Mouse (Mus musculus) heart, embryonic 11.5 days (tissue): ENCODE measurements around the gene Msh4. TPM values are rescaled to one million over a fixed set of nuclear protein-coding genes. Genes with fewer than 3 reads are reported as not detected.
A peak's percentile ranks its signal among the peaks of the same experiment; 100 is the strongest.
"Not testable (repeated sequence)": the region's sequence is repeated elsewhere in the genome, so short reads cannot be mapped to it uniquely, and the experiment has no call there.

Source experiments
- ATAC-seq: fragments of 200-750 bp; cut with Nextera tagmentation; replicated peaks from 2 replicates; pipeline ENCODE4 v1.8.0; 2017; ENCODE audit warnings: moderate library complexity; ENCODE audit not compliant: insufficient number of reproducible peaks, low FRiP score, low TSS enrichment
- H3K27ac ChIP-seq: fragments of 300-500 bp; sonication (generic); 2 replicates; pipeline ENCODE4 v1.5.1; 2014; ENCODE audit warnings: mild to moderate bottlenecking, low read depth, low read length
- H3K27me3 ChIP-seq: fragments of 300-500 bp; sonication (generic); 2 replicates; pipeline ENCODE4 v1.6.1; 2014; ENCODE audit warnings: mild to moderate bottlenecking, low read length, mixed read lengths; ENCODE audit not compliant: control insufficient read depth, insufficient read depth
- H3K36me3 ChIP-seq: fragments of 300-500 bp; sonication (generic); 2 replicates; pipeline ENCODE4 v1.6.1; 2014; ENCODE audit warnings: mild to moderate bottlenecking, low read length, moderate library complexity, mixed read lengths; ENCODE audit not compliant: control insufficient read depth, insufficient read depth
- H3K4me1 ChIP-seq: fragments of 300-500 bp; sonication (generic); 2 replicates; pipeline ENCODE4 v1.6.1; 2014; ENCODE audit warnings: low read length; ENCODE audit not compliant: control insufficient read depth, insufficient read depth
- H3K4me2 ChIP-seq: fragments of 300-500 bp; sonication (generic); 2 replicates; pipeline ENCODE4 v1.6.1; 2014; ENCODE audit warnings: mild to moderate bottlenecking, moderate library complexity
- H3K4me3 ChIP-seq: fragments of 300-500 bp; sonication (generic); 2 replicates; pipeline ENCODE4 v1.5.1; 2014; ENCODE audit warnings: low read depth, low read length
- H3K9ac ChIP-seq: fragments of 300-500 bp; sonication (generic); 2 replicates; pipeline ENCODE4 v1.6.1; 2014; ENCODE audit warnings: mild to moderate bottlenecking, low read depth, low read length, moderate library complexity
- H3K9me3 ChIP-seq: fragments of 300-500 bp; sonication (generic); replicated peaks from 2 replicates; pipeline ENCODE4 v1.6.1; 2016; ENCODE audit warnings: low read length; ENCODE audit not compliant: control insufficient read depth
- WGBS: fragments of 180-500 bp; shearing (Covaris S2); extraction: QIAGEN DNeasy Blood & Tissue Kit; methylation state at CpG from one replicate; pipeline ENCODE4 v1.1.7; 2014; ENCODE audit not compliant: insufficient replicate concordance; 5-methylcytosine and 5-hydroxymethylcytosine counted together
- polyA plus RNA-seq: library from polyadenylated mRNA; unstranded; fragments of >200 nt; fragmentation: Nextera tagmentation; extraction: Ambion mirVana; gene quantifications from 2 replicates; pipeline ENCODE4 v1.2.1, GENCODE M21; 2014

The Msh4 gene
- polyA plus RNA-seq, 1 experiment from 2014 or later = 0.09 TPM

DNA sequence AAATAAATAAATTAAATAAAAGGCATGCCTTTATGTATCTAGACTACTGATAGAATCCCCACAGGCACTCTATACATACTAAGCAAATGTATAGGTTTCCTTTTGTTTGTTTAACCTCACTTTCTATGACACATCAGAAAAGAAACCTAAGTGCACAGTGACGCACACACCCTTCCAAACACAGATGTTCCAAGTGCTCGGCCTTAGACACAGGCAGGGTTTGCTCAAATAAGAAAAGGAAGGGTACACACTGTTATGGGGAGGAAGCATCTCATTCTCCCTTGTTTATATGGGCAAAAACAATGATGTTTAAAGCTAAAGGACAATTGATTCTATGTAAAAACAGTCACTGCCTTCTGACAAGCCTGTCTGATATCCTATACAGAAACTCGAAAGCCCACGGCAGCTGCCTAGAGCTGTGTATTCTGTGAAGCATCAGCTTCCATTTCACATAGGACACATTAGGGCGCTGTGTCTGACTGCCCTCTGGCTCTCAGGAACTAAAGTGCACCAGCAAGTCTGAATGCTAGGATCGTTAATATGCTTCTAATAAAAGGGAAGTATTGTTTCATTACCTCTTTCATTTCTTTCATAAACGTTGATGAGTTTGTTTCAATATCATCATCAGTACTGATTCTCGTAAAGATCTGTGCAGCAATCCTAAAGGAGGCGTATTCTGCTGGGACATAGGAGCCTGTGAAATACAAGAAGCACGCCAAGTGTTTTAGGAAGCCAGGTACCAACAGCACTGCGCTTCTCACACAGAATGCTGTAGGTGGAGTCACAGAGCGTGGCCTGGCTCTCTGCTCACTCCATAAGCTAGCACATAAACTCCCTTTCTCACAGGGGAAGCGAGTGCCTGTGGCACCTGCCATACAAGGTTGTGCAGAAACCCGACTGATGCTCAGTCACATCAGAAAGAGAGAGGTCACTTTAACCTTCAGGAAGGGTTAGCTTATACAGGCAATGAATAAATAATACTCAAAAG, 38.5 kb downstream of the Msh4 start:
- Histone ChIP-seq H3K27me3 (no peaks in the 10 kb centered on the region), H3K9me3 (no peaks in the 10 kb centered on the region), H3K4me3 (no peak overlapping the region), H3K4me2 (no peak overlapping the region), H3K36me3 (no peaks in the 10 kb centered on the region), H3K4me1 (no peaks in the 10 kb centered on the region), H3K27ac (no peak overlapping the region), H3K9ac (no peak overlapping the region)
- ATAC-seq = no peak
- WGBS = 75% methylated on average over 14 of the region's 14 CpGs

DNA sequence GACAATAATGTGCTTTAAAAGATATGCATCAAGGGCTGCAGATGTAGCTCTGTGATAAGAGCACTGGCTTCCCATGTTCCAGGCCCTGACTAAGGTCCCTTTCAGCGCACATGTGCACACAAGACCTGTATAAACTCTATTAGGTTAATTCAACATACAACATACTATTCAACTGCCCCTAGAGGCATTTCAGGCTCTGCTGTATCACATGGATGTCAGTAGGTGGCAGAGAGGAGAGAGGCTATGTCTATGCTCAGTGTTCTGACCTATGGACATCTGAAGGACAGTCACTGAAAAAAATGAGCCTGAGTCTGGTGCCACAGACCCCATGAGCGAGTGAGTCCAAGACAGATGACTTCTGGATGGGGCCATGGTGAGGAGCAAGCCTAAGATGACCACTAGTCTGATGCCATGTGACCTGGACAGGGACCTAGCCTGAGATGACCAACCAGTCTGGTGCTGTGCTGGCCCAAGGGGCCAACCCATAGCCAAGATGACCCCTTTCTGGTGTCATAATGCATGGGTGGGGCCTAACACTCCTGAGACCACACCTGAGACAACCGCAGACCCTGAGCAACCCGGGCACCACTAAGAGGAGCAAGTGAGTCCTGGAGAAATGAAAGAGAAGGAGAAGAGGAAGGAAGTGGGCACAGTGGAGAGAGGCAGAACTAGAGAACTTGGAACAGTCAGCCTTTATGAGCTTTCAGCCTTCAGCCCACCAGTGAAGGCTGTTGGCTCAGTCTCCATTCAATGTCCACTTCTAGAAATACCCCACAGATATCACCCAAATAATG, 41.1 kb downstream of the Msh4 start:
- Histone ChIP-seq H3K9ac (no peak overlapping the region), H3K4me2 (no peak overlapping the region), H3K4me1 (no peaks in the 10 kb centered on the region), H3K27ac (no peak overlapping the region), H3K27me3 (no peaks in the 10 kb centered on the region), H3K4me3 (no peak overlapping the region), H3K9me3 (no peaks in the 10 kb centered on the region), H3K36me3 (no peaks in the 10 kb centered on the region)
- 83% methylated on average over 4 of the region's 4 CpGs for WGBS
- peak; percentile 42; the same call in 1 of the 2 replicates for ATAC-seq

DNA sequence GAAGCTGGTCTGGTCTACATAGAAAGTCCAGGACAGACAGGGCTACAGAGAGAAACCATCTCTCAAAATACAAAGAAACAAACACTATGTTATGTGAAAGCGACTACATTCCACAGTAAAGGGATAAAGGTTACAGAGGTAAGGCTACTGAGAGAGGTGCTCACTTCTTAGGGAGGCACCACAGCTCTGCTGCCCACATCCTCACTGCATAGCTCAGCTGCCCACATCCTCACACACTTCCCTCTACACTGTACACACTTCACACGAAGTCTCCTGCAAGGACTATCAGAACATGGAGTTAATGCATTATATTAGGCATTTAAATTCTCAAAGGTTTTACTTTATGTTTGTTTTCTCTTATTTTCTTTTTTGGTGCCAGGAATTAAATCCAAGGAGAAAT, 42.1 kb downstream of the Msh4 start:
- H3K4me1 ChIP-seq = no peaks in the 10 kb centered on the region
- 76% methylated on average over 2 of the region's 2 CpGs for WGBS
- no peak overlapping the region for H3K4me2 ChIP-seq
- no peak overlapping the region for H3K27ac ChIP-seq
- no peaks in the 10 kb centered on the region for H3K27me3 ChIP-seq
- H3K4me3 ChIP-seq = no peak overlapping the region
- no peak overlapping the region for H3K9ac ChIP-seq
- H3K9me3 ChIP-seq = no peaks in the 10 kb centered on the region
- H3K36me3 ChIP-seq = no peaks in the 10 kb centered on the region
- ATAC-seq = no peak

DNA sequence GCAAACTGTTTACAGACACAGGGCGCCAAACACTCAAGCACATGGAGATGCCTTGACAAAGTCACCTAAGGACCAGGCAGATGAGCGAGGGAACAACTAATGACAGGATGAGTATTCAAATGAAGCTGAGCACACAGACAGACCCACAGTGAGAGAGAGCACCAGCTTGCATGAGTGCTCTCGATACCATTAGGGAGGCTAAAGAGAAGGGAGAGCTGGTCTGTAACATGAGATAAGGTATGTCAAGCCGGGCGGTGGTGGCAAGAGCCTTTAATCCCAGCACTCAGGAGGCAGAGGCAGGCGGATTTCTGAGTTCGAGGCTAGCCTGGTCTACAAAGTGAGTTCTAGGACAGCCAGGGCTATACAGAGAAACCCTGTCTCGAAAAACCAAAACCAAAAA, 45.5 kb downstream of the Msh4 start:
- not testable (repeated sequence) for H3K27me3 ChIP-seq, ATAC-seq, H3K36me3 ChIP-seq, H3K4me2 ChIP-seq, H3K9ac ChIP-seq, H3K9me3 ChIP-seq, H3K4me3 ChIP-seq, H3K27ac ChIP-seq, H3K4me1 ChIP-seq
- WGBS = 77% methylated on average over 8 of the region's 8 CpGs

DNA sequence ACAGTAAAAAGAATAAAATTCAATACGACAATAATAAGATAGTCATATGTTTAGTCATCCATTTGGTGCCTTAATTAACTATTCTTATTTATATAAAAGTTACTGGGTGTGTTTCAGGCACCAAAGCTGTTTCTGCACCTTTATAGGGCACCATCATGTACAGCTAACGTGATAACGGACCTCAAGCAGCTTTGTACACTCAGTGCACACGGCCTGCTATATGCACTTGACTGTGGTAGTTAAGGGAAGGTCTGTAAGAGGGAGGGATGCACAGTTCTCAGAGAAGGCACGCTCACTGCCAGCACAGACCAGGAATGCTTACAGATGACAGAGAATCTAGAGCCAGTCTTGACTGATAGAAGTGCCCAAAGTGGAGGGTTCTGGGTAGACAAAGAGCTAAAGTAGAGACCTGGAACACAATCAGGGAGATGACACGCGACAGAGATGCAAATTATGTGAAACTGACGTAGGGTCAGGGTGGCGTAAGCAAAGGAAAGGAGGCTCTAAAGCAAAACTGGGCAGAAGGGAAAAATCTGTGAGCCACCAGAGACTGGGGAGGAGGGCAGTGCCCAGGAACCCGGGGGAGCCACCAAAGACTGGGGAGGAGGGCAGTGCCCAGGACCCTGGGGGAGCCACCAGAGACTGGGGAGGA, 47.5 kb downstream of the Msh4 start:
- 75% methylated on average over 10 of the region's 10 CpGs for whole genome bisulfite sequencing
- peaks cover 14% of the 10 kb centered on the region for H3K27me3 ChIP-seq
- no peaks in the 10 kb centered on the region for H3K36me3 ChIP-seq
- H3K9me3 ChIP-seq = no peaks in the 10 kb centered on the region
- H3K9ac ChIP-seq = no peak overlapping the region
- no peak overlapping the region for H3K4me3 ChIP-seq
- H3K4me1 ChIP-seq = no peaks in the 10 kb centered on the region
- H3K27ac ChIP-seq = no peak overlapping the region
- no peak for ATAC-seq
- no peak overlapping the region for H3K4me2 ChIP-seq

DNA sequence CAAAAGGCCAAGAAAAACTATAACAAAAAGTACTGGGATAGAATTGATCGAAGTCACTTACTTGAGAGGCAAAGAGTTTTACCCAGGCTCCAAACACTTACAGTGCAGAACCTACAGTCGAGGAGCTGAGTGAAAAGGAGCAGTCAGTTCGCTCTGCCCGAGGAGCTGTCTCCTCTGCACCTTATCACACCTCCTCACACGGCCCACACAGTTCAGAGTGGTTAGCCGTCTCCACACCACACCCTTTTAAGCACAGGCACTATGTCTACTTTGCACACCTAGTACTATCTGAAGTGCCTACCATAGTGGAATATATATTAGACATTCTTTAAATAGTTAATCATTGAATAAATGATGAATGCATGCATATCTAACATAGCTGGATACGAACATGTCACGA, 53.7 kb downstream of the Msh4 start:
- H3K27me3 ChIP-seq = peaks cover 16% of the 10 kb centered on the region
- no peak overlapping the region for H3K4me3 ChIP-seq
- H3K9ac ChIP-seq = no peak overlapping the region
- no peaks in the 10 kb centered on the region for H3K9me3 ChIP-seq
- peaks cover 8% of the 10 kb centered on the region for H3K4me1 ChIP-seq
- ATAC-seq = peak; percentile 91
- H3K27ac ChIP-seq = peak overlapping the region; percentile 57; the same call in 1 of the 2 replicates
- H3K36me3 ChIP-seq = no peaks in the 10 kb centered on the region
- H3K4me2 ChIP-seq = no peak overlapping the region
- WGBS = 39% methylated on average over 8 of the region's 8 CpGs

DNA sequence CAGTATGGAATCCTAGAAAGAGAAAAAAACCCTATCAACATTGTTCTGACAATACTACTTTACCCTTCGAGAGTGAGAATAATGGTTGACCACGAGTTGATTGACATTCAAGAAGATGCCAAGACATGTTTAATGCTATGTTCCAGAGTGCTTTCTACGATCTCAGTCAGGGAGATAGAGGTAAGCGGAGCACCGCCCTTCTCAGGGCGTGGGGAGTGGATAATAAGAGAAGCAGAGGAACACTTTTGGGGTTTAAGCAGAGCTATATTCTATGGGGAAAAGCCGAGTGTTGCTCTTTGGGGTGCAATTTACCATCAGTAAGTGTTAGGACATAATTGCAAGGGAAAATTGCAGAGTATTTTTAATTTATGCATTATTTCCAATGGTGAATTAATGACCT, 55.2 kb downstream of the Msh4 start:
- H3K4me3 ChIP-seq = no peak overlapping the region
- WGBS = 70% methylated on average over 7 of the region's 7 CpGs
- ATAC-seq = no peak
- H3K9ac ChIP-seq = no peak overlapping the region
- peaks cover 11% of the 10 kb centered on the region for H3K4me1 ChIP-seq
- no peak overlapping the region for H3K4me2 ChIP-seq
- no peaks in the 10 kb centered on the region for H3K36me3 ChIP-seq
- no peaks in the 10 kb centered on the region for H3K9me3 ChIP-seq
- H3K27ac ChIP-seq = no peak overlapping the region
- peaks cover 15% of the 10 kb centered on the region for H3K27me3 ChIP-seq

DNA sequence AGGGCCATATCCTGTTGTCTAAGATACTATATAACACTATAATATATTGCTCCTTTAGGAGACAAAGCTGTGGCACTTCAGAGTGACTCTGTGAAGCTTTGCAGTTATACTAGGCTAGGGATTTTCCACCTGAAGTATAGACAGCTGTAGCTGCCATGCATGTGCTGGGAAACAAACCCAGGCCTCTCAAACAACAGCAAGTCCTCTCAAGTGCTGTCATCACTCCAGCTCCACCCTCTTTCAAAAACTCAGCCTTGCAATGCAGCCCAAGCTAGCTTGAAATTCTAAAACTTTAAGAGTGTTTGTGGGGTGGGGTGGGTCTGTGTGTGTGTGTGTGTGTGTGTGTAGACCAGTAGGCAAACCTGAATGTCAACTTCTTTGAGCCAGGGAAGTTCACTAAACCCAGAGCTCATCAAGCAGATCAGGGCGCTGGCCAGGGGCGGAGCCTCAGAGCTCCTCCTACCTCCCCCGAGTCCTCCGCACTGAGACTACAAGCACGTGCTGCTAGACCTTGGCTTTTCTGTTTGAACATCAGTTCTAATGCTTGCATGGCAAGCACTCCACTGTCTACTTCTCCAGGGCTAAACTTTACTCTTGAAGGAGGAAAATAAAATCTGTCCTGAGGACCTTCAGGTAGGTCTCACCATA, 56.4 kb downstream of the Msh4 start:
- H3K27me3 ChIP-seq = peaks cover 12% of the 10 kb centered on the region
- peak; percentile 82 for ATAC-seq
- H3K27ac ChIP-seq = peak overlapping the region; percentile 42
- peaks cover 11% of the 10 kb centered on the region for H3K4me1 ChIP-seq
- H3K36me3 ChIP-seq = no peaks in the 10 kb centered on the region
- H3K4me3 ChIP-seq = no peak overlapping the region
- 6% methylated on average over 5 of the region's 5 CpGs for WGBS
- H3K9ac ChIP-seq = no peak overlapping the region
- H3K4me2 ChIP-seq = peak overlapping the region; percentile 49
- H3K9me3 ChIP-seq = no peaks in the 10 kb centered on the region
